Mouse (Mus musculus): ENCODE results near the gene Grb14.

Grb14 gene

DNA sequence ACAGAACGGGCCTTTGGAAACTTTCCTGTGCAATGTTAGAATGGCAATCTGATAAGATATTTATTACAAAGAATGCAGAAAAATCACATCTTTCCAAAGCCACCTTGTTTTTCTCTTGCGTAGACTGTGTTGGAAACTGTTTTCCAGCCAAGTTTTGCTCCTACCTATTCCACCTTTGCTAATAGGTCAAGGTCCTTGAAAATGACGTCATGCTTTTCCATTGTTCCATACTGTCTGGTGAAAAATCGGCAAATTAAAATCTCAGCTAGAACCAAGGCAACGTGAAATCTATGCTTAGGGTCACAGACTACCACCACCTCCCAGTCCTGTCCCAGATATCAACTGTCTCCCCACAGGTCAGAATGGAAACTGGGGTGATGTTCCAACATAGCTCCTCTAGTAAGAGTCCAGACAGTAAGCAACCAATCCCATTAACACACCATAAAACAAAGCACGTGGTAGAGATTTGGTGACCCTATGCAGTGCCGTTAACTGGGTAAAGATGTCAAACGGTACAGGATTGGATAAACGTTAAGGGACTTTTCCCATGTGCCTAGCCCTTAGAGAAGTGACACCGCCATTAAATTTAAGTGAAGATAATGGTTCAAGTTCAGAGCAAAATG, 50.9 kb downstream of the Grb14 start:
- no peak for DNase-seq

DNA sequence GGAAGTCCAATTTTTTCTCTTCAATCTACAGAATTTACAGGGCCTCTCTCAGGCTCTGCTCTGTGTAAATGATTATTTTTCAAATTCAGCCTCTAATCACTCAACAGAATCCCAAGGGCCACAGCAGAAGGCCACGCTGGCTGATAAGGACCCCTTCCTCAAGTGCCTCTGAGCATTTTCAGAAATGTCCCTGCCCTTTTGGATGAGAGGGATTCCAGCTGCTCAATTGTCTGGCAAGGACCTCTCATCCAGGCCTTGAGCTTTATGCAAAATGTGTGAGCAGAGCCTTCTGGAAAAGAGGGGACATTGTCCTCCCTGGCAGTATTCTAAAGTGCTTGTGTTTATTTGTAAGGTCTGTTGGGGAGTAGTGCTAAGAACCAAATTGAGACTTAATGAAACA, 51.7 kb downstream of the Grb14 start:
- DNase-seq = no peak

DNA sequence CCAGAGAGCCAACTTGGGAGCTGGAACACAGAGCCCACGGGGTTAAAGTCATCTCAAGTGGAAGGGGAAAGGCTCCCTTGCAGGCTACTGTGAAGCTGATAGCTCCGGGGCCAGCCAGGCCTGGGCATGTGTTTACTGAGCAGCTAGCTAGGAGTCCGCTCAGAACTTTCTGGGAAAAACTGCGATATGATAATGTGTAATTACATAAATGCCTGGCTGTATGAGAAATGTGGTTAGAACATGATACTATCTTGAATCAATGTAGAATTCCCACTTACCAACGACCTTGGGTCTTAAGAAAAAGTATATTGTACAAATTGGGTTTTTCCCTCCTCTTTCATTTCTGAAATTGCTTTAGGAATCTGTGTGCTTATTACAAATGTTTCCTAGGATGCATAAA, 53.0 kb downstream of the Grb14 start:
- no peak for DNase-seq

DNA sequence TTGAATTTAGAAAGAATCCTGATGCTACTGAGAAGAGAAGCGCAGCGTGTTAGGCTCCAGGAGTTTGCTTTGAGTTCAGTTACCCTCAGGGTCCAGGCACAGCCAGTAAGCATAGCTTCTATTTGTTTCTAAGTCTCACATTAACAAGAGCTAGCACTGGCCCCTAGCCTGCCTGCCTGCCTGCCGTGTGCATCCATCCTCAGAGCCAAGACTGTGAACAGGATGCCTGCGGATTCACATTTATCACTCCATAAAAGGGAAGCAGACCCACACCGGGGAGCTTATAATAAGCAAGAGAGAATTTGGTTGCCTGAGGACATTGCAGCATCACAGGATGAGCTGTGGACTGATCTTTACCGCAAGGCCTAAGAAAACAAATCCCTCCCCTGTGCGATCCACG, 53.8 kb downstream of the Grb14 start:
- DNase-seq = no peak

DNA sequence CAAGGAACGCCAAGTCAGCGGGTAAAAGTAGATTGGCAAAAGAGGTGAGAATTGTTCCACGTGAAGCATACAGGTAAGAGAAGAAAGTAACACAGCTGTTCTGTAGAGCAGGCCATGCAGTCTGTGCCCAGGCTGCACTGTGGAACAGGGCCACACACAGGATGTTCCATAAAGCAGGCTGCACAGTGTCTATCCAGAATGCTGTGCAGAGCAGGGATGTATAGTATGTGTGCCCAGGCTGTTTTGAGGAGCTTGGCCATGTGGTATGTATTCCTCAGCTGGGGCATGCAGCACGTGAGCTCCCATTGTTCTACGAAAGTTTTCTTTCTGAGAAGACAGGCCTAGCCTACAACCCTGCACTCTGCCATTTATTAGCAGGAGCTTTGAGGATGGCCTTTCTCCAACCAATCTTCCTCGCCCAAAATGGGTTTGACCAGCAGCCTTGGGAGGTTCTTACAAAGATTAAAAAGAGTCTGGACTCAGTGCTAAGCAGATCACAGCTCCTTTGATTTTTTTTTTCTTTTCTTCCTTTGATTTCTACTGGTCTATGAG, 57.8 kb downstream of the Grb14 start:
- no peak for DNase-seq

DNA sequence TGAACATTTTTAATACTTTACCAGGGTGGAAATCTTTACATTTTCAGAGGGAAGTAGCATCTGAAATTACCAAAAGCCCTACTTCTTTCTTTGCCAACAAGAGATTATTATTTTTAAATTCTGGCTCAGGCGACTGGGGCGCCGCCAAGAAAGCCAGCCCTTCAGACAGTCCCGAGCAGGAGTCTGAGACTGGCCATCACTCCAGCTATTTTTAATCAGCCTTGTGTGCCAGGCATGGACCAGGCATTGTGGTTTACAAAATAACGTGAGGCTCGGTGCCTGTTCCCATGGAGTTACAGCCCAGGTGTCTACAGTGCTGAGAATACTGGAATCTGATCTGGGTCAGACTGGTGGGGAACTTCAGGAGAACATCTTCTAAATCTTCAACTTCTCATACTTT, 58.5 kb downstream of the Grb14 start:
- DNase-seq = no peak

DNA sequence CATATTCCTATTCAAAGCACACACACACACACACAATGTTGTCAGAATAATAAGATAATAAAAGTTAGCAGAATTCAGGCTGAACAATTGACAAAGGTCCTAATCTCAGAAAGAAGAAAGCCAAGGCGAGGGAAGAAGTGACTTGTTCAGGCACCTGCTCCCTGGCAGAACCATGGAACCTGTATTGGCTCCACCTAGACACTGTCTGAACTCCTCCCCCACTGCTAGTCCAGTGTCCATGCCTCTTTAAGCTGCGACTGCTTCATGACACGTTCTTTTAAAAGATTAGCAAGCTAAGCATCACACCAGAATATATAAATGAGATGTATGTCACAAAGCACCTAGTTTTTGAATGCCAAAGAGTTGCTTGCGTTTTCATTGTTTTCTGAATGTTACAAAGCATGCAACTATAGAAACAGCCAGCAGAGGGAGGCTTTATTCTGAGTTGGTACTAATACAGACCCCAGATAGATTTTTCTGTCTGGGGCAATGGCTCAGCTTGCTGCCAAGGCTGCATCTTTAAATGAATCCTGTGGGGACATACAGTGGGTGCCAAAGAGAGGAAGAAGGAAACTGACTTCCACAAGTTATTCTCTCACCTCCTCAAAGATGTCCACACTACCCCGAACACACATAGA, 59.4 kb downstream of the Grb14 start:
- DNase-seq = no peak

DNA sequence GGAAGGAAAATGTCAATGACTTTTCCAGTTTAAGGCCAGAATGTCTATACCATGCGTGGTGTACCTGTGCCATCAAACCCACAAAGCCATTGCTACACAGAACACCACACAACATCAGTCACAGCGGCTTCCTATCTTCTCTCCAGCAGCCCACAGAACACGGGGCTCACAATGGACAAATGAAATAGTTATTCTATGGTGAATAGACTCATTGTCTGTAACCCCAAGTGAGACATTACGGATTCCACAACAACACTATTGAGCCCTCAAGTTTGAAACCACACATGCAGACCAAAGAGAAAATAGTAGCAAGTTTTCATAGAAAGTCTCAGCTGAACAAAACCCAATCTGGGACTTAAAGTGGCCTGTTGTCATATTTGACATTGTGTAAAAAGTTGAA, 62.6 kb downstream of the Grb14 start:
- DNase-seq = no peak

DNA sequence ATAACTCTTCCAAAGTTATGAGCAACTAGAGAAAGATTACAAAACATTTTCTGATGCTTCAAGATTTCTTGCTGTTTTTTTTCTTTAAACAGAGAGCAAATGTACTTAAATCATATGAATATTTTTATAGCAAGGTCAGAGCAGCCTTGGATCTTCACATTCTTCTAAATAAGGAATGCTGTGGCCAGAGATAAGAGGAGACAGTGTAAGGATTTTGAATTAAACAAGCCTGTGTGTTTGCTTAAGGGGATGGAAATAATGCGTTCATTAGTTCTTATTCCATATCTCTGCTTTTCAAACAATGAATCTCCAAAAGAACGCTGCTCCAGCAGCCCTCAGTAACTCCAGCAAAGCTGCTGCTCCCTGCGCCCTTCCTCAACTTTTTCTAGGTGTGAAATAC, 63.4 kb downstream of the Grb14 start:
- DNase-seq = no peak

DNA sequence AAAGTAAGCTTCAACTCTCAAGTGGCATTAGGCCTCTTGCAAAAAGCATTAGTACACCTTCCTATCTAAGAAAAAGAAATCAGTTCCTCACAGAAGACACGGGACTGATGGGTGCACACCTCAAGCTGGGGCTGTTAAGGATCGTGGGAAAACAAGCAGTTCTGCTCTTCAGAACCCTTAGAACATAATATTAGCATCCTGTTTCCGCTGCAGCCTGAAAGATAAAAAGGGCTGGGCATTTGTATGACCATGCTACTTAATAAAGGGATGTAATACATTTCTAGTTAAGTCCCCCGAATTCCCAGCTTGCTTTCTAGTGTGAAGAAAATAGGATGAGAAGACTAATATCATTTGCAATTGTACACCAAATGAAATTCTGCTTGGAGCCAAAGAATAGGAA, 65.1 kb downstream of the Grb14 start:
- no peak for DNase-seq

DNA sequence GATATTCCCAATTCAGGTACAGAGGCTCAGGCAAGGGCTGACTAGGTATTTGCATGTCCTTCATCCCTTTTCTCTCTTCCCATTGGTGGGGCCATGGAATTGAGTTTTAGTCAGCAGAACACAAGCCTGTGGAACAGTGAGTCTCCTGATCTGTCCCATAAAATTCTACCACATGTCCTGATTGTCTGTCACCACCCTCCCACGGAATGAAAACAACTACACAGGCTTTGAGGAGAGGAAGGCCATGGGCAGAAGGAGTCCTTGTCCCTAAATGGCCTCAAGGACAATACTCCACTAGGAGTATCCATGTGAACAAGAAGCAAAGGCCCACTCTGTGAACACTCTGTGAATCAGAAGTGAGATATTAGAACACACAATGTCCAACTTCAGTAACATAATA, 69.3 kb downstream of the Grb14 start:
- DNase-seq = no peak

DNA sequence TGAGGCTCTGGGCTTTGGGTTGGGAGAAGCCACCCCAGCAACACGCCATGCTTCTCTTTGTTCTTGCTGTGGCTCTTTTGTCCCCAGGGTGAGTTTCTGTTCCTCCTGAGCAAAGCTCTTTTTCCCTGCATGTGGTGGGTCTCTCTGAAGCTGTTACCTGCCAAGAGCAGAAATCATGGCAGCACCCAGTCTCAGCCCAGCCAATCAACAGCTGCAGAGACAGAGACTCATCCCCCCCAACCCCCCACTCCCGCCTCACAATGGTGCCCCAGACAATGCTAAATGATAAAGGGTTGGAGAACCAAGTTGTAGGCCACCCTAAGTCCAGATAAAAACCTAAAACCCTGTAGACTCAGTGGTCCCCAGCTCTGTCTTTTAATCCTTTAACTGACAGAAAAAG, 75.6 kb downstream of the Grb14 start:
- no peak for DNase-seq

DNA sequence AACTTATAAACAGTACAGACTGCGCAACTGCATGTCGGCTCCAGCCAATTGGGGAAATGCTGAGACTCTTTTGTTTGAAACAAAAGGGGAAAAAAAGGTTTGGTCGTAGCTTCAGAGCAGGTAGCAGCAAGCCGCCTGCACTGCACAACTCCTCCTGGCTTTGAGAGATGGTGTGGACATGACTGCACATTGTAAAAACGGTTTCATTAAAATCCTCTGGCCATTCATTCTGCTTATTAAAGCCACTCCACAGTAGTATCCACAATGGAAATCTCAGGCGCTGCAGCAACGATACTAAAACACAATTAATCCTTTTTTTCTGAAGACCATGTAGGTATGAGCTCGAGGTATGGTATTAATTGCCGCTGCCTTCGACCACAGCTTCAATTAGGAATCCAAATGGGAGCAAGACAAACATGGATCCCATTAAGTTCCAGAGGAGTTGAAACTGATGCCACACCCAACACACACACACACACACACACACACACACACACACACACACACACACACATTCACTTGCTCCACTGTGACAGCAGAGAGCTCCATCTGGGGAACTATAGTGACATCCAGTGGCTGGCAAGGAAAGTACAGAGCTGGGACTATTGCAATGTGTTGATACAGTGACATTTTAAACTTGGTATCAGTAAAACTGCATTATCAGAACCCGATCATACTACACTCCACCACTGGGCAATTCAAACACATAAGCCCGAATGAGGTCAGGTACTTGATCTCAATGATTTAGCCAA, 76.2 kb downstream of the Grb14 start:
- no peak for DNase-seq

DNA sequence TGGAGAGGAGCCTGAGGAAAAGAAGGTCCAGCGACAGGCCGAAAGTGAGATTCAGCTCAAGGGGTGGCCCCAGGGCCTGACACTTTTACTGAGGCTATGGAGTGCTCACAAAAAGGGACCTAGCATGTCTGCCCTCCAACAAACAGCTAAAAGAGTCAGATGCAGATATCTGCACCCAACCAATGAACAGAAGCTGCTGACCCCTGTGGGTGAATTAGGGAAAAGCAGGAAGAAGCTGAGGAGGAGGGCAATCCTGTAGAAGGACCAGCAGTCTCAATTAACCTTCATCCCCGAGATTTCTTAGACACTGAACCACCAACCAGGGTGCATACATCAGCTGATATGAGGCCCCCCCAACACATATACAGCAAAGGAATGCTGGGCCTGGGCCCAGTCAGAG, 77.3 kb downstream of the Grb14 start:
- no peak for DNase-seq

DNA sequence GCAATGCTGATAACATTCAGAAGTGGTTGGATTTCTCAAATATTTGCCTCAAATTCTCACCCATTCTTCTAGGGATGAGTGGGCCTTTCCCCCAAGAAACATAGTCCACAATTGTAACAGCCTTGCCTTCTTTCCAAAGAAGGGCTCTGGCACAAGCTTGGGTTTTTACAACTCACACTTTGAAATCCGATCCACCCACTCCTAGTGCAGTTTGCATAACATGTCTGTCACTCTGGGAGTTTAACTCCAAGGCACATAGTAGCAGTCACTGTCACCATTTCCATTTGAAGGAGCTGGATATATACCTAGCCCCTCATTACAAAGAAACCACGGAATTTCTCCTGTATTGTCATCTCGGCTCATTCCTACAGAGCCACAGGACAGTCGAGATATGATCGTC, 103.9 kb downstream of the Grb14 start:
- DNase-seq = no peak

DNA sequence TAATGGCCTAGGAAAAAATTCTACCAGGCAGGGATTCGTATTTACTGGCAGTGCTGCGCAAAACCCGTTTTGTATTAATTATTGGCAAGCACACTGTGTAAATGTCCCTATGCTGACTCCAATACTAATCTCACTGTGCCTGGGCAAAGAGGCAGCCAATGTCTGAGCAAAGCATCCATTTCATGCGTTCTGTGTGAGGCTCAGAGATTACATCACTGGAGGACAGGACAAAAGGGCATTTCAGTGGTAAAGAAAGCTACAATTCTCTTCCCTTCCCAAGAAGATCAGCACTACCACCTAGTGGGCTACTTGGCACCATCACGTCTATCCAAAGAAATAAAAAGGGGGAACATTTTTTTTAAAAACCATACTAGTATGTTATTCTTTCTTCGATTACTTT, 109.3 kb downstream of the Grb14 start:
- DNase-seq = no peak

DNA sequence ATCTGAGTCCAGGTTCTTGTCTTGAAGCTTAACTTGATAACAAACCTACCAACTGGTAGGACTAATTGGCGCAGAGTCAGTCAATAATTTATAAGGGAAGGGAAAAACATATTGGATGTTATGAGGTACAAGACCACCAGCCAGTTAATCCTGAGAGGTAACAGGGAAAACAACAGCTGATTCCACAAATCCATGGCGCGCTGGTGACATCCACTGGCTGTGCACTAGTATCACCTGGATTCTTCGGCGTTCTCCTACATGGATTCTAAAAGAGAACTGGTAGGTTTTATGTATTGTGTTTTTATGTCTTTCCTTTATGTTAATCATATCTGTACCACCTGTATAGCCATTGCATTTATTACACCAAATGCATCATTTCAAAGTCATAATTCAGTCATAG, 119.9 kb downstream of the Grb14 start:
- DNase-seq = no peak

DNA sequence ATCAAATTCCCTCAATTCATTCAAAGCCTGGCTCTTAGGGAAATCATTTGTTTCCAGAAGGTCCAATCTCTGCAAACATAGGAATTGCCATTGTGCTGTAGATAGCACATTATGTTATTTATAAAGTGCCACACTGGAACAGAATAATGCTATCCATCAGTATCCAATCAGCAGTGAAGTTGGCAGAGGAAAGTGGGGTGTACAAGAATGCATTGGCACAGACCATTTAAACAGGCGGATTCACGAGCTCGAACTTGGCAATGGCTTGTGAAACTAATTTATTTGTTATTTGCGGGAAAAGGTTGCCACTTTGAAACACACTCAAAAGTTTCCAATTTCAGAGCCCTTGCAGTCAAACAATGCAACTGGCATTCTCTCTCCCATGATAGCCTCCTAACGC, 126.9 kb downstream of the Grb14 start:
- DNase-seq = no peak

DNA sequence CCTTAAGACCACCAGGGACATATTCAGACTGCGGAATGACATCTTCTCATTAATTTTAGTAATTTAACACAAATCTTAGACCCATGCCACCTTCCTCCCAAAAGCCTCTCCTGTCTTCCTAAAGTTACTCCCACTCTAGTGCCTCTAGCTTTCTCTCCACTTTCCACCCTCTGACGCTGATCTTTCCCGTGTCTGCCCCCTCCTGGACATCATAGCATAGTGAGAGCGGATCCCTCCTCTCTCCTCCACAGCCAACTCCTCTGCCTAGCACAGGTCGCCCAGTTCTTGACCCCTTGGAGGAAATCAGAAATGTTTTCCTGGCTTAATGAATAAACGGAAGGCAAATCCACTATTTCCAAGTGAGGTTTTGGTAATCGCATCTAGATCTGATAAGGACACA, 131.6 kb downstream of the Grb14 start:
- no peak for DNase-seq

DNA sequence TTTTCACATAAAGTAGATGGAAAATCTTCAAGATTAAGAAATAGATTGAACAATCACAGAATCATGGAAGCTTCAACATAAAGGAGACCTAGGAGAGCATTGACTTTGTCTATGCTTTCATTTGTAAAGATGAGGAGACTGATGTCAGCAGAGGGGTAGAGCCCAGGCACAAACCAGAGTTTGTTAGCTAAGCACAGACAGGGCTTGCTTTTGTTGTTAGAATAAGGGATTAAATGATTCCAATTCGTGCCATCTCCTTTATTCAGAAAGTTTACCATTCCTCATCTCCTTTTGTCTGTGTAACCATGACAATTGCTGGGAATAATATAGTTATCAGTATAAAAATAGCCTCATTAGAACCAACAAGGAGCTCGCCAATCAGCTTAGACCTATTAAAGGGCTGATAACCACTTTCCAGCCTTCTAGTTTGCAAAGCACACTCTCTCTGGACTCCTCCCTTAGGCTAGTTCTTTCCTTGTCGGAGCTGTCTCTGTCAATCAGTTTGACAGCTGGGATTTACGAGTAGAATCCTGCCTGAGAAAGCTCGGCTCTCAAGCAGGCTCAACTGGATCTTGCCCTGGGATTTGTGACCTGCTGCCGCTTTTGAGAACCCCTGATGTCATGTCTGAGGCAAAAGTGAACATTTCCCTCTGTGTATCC, 137.6 kb downstream of the Grb14 start:
- DNase-seq = no peak

DNA sequence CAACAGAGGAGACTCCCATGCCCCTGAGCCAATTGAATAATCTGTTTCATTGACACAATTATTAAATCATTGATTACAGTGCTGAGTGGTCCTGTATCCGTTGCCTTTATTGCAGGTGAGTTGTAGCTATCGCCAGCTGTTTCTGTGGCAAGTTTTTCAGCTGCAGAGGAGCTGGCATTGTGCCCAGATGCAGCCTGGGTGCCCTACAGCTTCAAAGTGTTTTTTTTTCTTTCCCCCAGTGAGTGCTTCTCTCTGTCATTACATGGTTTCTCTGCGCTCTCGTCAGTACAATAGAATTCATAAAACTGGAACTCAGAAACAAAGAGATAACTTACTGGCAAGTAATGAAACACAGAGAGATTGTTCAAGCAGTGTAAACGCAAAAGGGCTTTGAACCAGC, 139.1 kb downstream of the Grb14 start:
- DNase-seq = no peak

DNA sequence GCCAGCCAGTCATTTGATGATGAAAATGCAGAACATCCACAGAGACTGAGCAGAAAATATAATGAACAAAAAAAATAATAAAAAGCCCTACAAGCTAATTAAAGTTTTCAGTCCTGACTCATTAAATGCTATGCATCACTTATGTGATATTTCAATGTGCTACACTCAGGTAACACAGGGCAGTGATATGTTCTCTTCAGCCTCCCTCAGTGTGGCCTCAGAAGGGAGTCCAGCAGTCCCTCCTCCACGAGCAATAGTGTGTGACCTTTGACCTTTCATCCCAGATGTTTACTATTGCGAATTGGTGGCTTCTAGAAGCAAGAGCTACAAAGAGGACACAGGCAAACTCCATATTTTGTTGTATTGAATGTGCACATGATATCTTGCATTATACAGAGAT, 146.5 kb downstream of the Grb14 start:
- DNase-seq = no peak

All from liver (tissue).